Mouse (Mus musculus): ENCODE results near the gene Triobp. TPM values are rescaled to one million over a fixed set of nuclear protein-coding genes. Genes with fewer than 3 reads are reported as not detected.

The Triobp gene
- polyA plus RNA-seq, 1 experiment from 2014 or later, result 35.4 TPM

- WGBS, result 79% methylated on average over 12 of the region's 12 CpGs
These were observed 27.6 kb upstream of the Triobp start for GRCm38 (mm10) chr15:78919914-78920313.

DNA sequence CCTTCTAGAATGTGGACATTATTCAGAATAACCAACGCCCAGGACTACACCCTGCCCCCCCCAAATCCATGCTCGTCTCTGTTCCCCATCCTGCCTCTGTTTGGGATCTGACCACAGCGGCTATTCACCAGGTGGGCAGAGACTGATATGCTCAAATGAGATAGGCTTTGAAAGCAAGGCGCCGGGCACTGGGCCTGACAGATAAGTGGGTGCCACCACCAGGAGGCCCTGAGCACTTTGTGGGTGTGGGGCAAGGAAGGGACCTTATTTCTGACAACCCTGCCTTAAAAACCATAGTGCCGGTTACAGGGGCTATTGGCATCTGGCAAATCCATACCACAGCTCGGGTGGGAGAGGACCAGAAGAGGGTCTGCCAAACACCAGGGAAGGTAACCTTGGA lies 24.8 kb upstream of the Triobp start:
- no peak for ATAC-seq (ENCODE audit: low read depth)
- Histone ChIP-seq H3K36me3 (ENCODE audit: control insufficient read depth, insufficient read depth, low read length) (no peaks in the 10 kb centered on the region), H3K4me2 (ENCODE audit: low read depth, low read length) (no peak overlapping the region), H3K27me3 (ENCODE audit: control insufficient read depth, insufficient read depth, low read length) (no peaks in the 10 kb centered on the region), H3K27ac (ENCODE audit: low read depth, low read length) (no peak overlapping the region), H3K9ac (replicated peaks; ENCODE audit: low read depth, low read length) (no peak overlapping the region), H3K4me3 (ENCODE audit: low read depth, low read length) (no peak overlapping the region), H3K9me3 (ENCODE audit: control insufficient read depth, low read length) (no peaks in the 10 kb centered on the region), H3K4me1 (ENCODE audit: control insufficient read depth, insufficient read depth, low read length) (peaks cover 8% of the 10 kb centered on the region; the same call in 1 of the 2 replicates)
- WGBS, result 92% methylated on average over 7 of the region's 7 CpGs

More at GRCm38 (mm10) chr15:78919914-78920313, 27.6 kb upstream of the Triobp start:
- no peaks in the 10 kb centered on the region for H3K27me3 ChIP-seq (ENCODE audit: control insufficient read depth, insufficient read depth, low read length)
- no peak overlapping the region for H3K4me3 ChIP-seq (ENCODE audit: low read depth, low read length)
- no peak overlapping the region for H3K27ac ChIP-seq (ENCODE audit: low read depth, low read length)
- H3K4me2 ChIP-seq (ENCODE audit: low read depth, low read length), result no peak overlapping the region
- peaks cover 18% of the 10 kb centered on the region for H3K4me1 ChIP-seq (ENCODE audit: control insufficient read depth, insufficient read depth, low read length)
- ATAC-seq (ENCODE audit: low read depth), result no peak
- no peak overlapping the region for H3K9ac ChIP-seq (replicated peaks; ENCODE audit: low read depth, low read length)
- no peaks in the 10 kb centered on the region for H3K9me3 ChIP-seq (ENCODE audit: control insufficient read depth, low read length)
- no peaks in the 10 kb centered on the region for H3K36me3 ChIP-seq (ENCODE audit: control insufficient read depth, insufficient read depth, low read length)

GRCm38 (mm10) chr15:78923585-78923984 lies 23.9 kb upstream of the Triobp start:
- Histone ChIP-seq H3K4me1 (ENCODE audit: control insufficient read depth, insufficient read depth, low read length) (peaks cover 8% of the 10 kb centered on the region; the same call in 1 of the 2 replicates), H3K36me3 (ENCODE audit: control insufficient read depth, insufficient read depth, low read length) (no peaks in the 10 kb centered on the region), H3K4me3 (ENCODE audit: low read depth, low read length) (no peak overlapping the region), H3K9ac (replicated peaks; ENCODE audit: low read depth, low read length) (no peak overlapping the region), H3K27me3 (ENCODE audit: control insufficient read depth, insufficient read depth, low read length) (no peaks in the 10 kb centered on the region), H3K27ac (ENCODE audit: low read depth, low read length) (no peak overlapping the region), H3K4me2 (ENCODE audit: low read depth, low read length) (no peak overlapping the region), H3K9me3 (ENCODE audit: control insufficient read depth, low read length) (no peaks in the 10 kb centered on the region)
- ATAC-seq (ENCODE audit: low read depth), result no peak
- WGBS, result 72% methylated on average over 6 of the region's 6 CpGs

- H3K4me2 ChIP-seq (ENCODE audit: low read depth, low read length), result no peak overlapping the region
- H3K36me3 ChIP-seq (ENCODE audit: control insufficient read depth, insufficient read depth, low read length), result no peaks in the 10 kb centered on the region
- no peak for ATAC-seq (ENCODE audit: low read depth)
- WGBS, result 34% methylated on average over 8 of the region's 8 CpGs
- H3K27ac ChIP-seq (ENCODE audit: low read depth, low read length), result no peak overlapping the region
- H3K4me1 ChIP-seq (ENCODE audit: control insufficient read depth, insufficient read depth, low read length), result peaks cover 8% of the 10 kb centered on the region; the same call in 1 of the 2 replicates
- no peaks in the 10 kb centered on the region for H3K27me3 ChIP-seq (ENCODE audit: control insufficient read depth, insufficient read depth, low read length)
- no peak overlapping the region for H3K4me3 ChIP-seq (ENCODE audit: low read depth, low read length)
- no peak overlapping the region for H3K9ac ChIP-seq (replicated peaks; ENCODE audit: low read depth, low read length)
- no peaks in the 10 kb centered on the region for H3K9me3 ChIP-seq (ENCODE audit: control insufficient read depth, low read length)
These were observed 22.4 kb upstream of the Triobp start for GRCm38 (mm10) chr15:78925129-78925528.

DNA sequence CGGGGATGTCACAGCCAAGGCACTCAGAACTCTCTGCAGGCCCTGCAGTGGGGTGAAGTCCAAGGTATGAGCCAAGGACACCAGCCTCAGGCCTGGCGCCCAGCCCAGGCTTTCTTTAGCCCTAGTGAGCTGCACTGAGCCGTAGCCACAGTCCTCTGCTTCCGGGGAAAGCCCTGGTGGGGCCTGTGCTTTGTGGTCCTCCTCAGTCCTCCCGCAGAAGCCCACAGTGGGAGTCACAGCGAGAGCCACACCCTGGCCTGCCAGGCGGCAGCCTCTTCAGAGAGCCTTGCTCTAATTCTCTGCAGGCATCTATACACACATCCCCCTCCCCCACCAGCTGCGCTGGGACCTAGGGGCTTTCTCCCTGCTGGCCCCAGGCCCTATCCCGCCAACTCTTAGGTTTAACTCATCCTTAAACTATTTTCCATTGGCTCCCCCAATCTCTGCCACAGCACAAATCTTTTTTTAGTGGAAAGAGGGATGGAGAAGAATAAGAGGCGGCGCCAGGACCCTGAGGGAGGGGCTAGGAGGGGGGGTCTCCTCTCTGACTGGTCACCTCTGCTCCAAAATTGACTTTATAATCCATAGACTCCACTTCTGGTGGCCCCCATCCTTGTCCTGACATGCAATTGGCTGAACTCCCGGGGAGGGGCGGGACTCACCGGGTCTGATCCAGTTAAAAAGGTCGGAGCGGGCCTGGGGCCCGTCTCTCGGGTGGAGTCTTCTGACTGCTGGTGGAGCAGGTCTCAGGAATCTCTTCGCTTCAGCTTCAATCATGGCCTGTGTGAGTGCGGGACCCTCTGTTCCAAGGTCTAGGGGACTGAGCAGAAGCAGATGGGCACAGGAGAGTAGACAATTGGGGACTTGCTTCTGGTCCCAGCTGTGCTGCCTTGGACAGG lies 21.3 kb upstream of the Triobp start, which contains the start of gene Lgals1:
Gene Lgals1, plus strand, starts transcription at position 705 of the 899 bp plus-strand sequence.
- Histone ChIP-seq H3K4me3 (ENCODE audit: low read depth, low read length) (peak within 1 kb of the TSS; percentile 20; the same call in 1 of the 2 replicates), H3K36me3 (ENCODE audit: control insufficient read depth, insufficient read depth, low read length) (no peaks in the 10 kb centered on the region), H3K27ac (ENCODE audit: low read depth, low read length) (peak within 1 kb of the TSS; percentile 64), H3K9me3 (ENCODE audit: control insufficient read depth, low read length) (no peaks in the 10 kb centered on the region), H3K27me3 (ENCODE audit: control insufficient read depth, insufficient read depth, low read length) (no peaks in the 10 kb centered on the region), H3K4me2 (ENCODE audit: low read depth, low read length) (peak within 1 kb of the TSS; percentile 59), H3K4me1 (ENCODE audit: control insufficient read depth, insufficient read depth, low read length) (peaks cover 8% of the 10 kb centered on the region; the same call in 1 of the 2 replicates), H3K9ac (replicated peaks; ENCODE audit: low read depth, low read length) (peak within 1 kb of the TSS; percentile 32; the same call in 1 of the 2 replicates)
- ATAC-seq (ENCODE audit: low read depth), result peak; percentile 65; the same call in 1 of the 2 replicates
- WGBS, result 8% methylated on average over 20 of the region's 20 CpGs

- Histone ChIP-seq H3K4me2 (ENCODE audit: low read depth, low read length) (peak overlapping the region; percentile 59), H3K27me3 (ENCODE audit: control insufficient read depth, insufficient read depth, low read length) (no peaks in the 10 kb centered on the region), H3K4me3 (ENCODE audit: low read depth, low read length) (peak overlapping the region; percentile 20; the same call in 1 of the 2 replicates), H3K9me3 (ENCODE audit: control insufficient read depth, low read length) (no peaks in the 10 kb centered on the region), H3K4me1 (ENCODE audit: control insufficient read depth, insufficient read depth, low read length) (peaks cover 8% of the 10 kb centered on the region; the same call in 1 of the 2 replicates), H3K36me3 (ENCODE audit: control insufficient read depth, insufficient read depth, low read length) (no peaks in the 10 kb centered on the region), H3K9ac (replicated peaks; ENCODE audit: low read depth, low read length) (peak overlapping the region; percentile 8; the same call in 1 of the 2 replicates), H3K27ac (ENCODE audit: low read depth, low read length) (no peak overlapping the region)
- ATAC-seq (ENCODE audit: low read depth), result no peak
- WGBS, result 28% methylated on average over 15 of the region's 15 CpGs
These were observed 20.3 kb upstream of the Triobp start for GRCm38 (mm10) chr15:78927021-78927787.

- Histone ChIP-seq H3K36me3 (ENCODE audit: control insufficient read depth, insufficient read depth, low read length) (no peaks in the 10 kb centered on the region), H3K9me3 (ENCODE audit: control insufficient read depth, low read length) (no peaks in the 10 kb centered on the region), H3K4me2 (ENCODE audit: low read depth, low read length) (peak overlapping the region; percentile 59), H3K27ac (ENCODE audit: low read depth, low read length) (no peak overlapping the region), H3K4me3 (ENCODE audit: low read depth, low read length) (peak overlapping the region; percentile 20), H3K4me1 (ENCODE audit: control insufficient read depth, insufficient read depth, low read length) (peaks cover 8% of the 10 kb centered on the region; the same call in 1 of the 2 replicates), H3K9ac (replicated peaks; ENCODE audit: low read depth, low read length) (peak overlapping the region; percentile 44), H3K27me3 (ENCODE audit: control insufficient read depth, insufficient read depth, low read length) (no peaks in the 10 kb centered on the region)
- 1% methylated on average over 31 of the region's 35 CpGs for WGBS
- ATAC-seq (ENCODE audit: low read depth), result no peak
These were observed 19.6 kb upstream of the Triobp start for GRCm38 (mm10) chr15:78927788-78928457.

DNA sequence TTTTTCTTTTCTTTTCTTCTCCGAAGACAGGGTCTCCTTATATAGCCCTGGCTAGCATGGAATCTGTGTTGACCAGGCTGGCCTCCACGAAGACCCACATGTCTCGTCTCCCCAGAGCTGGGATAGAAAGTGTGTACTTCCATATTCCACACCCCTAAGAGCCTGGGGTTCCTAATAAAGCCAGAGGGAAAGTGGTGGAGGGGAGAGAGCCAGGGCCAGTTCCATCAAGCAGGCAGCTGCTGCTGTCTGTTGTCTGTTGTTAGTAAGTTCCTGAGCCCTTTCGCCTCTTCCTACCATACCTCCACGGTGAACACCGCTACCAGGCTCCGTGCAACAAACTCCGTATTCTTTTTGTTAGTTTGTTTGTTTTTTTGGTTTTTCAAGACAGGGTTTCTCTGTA lies 19.0 kb upstream of the Triobp start:
- no peak for ATAC-seq (ENCODE audit: low read depth)
- Histone ChIP-seq H3K4me3 (ENCODE audit: low read depth, low read length) (no peak overlapping the region), H3K27ac (ENCODE audit: low read depth, low read length) (no peak overlapping the region), H3K27me3 (ENCODE audit: control insufficient read depth, insufficient read depth, low read length) (no peaks in the 10 kb centered on the region), H3K36me3 (ENCODE audit: control insufficient read depth, insufficient read depth, low read length) (no peaks in the 10 kb centered on the region), H3K4me2 (ENCODE audit: low read depth, low read length) (peak overlapping the region; percentile 59), H3K9me3 (ENCODE audit: control insufficient read depth, low read length) (no peaks in the 10 kb centered on the region), H3K9ac (replicated peaks; ENCODE audit: low read depth, low read length) (no peak overlapping the region), H3K4me1 (ENCODE audit: control insufficient read depth, insufficient read depth, low read length) (peaks cover 8% of the 10 kb centered on the region; the same call in 1 of the 2 replicates)
- 49% methylated on average over 8 of the region's 8 CpGs for WGBS

Data from neural tube, embryonic 14.5 days (tissue).